Mouse (Mus musculus) small intestine, adult 2 months (tissue): ENCODE measurements around the gene Uhrf1bp1.

Experiments
- CTCF ChIP-seq: fragments of 200-500 bp; IDR thresholded peaks from 2 replicates; pipeline ENCODE4 v1.5.1; 2012; ENCODE audit warnings: low read depth, mild to moderate bottlenecking, control low read depth, inconsistent platforms, low read length, moderate library complexity, mixed read lengths; ENCODE audit not compliant: insufficient replicate concordance, insufficient read length; ENCODE audit errors: extremely low read depth
- POLR2A ChIP-seq: fragments of 200-500 bp; IDR thresholded peaks from 2 replicates; pipeline ENCODE4 v1.6.1; 2012; ENCODE audit warnings: low read depth, mild to moderate bottlenecking, control low read depth, inconsistent platforms, low read length, moderate library complexity

DNA sequence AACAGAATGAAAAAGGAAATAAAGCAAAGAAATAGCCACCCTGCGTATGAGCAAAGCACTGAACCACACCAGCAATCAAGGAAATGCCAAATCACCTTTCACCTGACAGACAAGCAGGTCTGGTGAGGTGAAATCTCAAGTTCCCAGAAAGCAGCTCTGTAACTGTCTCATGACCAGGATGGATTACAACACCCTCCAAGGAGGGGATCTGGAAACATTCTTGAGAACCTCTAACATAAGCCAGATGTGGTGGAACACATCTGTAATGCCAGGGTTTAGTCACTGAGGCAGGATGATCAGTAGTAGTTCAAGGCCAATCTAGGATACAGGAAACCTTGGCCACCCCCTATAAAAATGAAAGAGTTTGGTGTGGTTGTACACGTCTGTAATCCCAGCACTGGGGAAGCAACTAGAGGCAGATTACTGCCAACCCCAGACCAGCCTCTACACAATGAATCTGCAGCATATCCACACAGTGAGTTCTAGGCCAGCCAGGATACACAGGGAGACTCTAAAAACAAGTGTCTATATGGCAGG is 48.6 kb upstream of the Uhrf1bp1 start:
- no peak for TF ChIP-seq CTCF
- no peak for TF ChIP-seq POLR2A
